Mouse (Mus musculus) cerebellum, adult 2 months (tissue): ENCODE measurements around the gene Asgr2. TPM values are rescaled to one million over a fixed set of nuclear protein-coding genes. Genes with fewer than 3 reads are reported as not detected.
A peak's percentile ranks its signal among the peaks of the same experiment; 100 is the strongest.

Experiments
- DNase-seq, 2 experiments: peaks; one replicate each; pipeline ENCODE4 v3.0.0; 2021
- H3K27ac ChIP-seq: fragments of 200-500 bp; 2 replicates; pipeline ENCODE4 v1.5.1; 2012; ENCODE audit warnings: low read length, control low read depth, inconsistent platforms; ENCODE audit not compliant: insufficient read depth
- H3K27me3 ChIP-seq: fragments of 200-500 bp; 2 replicates; pipeline ENCODE4 v1.6.1; 2012; ENCODE audit warnings: inconsistent platforms, mild to moderate bottlenecking, low read length, moderate library complexity; ENCODE audit not compliant: control insufficient read depth, insufficient read depth
- H3K4me1 ChIP-seq: fragments of 200-500 bp; 2 replicates; pipeline ENCODE4 v1.6.1; 2011; ENCODE audit warnings: low read length; ENCODE audit not compliant: control insufficient read depth, insufficient read depth
- H3K4me3 ChIP-seq: fragments of 200-500 bp; replicated peaks from 2 replicates; pipeline ENCODE3; 2011; ENCODE audit warnings: mild to moderate bottlenecking, low read depth, low read length, control low read depth; ENCODE audit not compliant: insufficient read depth
- CTCF ChIP-seq: fragments of 200-500 bp; IDR thresholded peaks from 2 replicates; pipeline ENCODE4 v1.5.1; 2011; ENCODE audit warnings: low read depth, mild to moderate bottlenecking, control low read depth, low read length, moderate library complexity, borderline replicate concordance; ENCODE audit not compliant: insufficient read depth
- POLR2A ChIP-seq: fragments of 200-500 bp; IDR thresholded peaks from 2 replicates; pipeline ENCODE4 v1.6.1; 2011; ENCODE audit warnings: low read length, control low read depth, borderline replicate concordance; ENCODE audit not compliant: insufficient read depth
- WGBS: fragments of 180-500 bp; shearing (Covaris S2); methylation state at CpG from one replicate; pipeline ENCODE4 v1.1.7; 2018; 5-methylcytosine and 5-hydroxymethylcytosine counted together
- polyA plus RNA-seq: library from polyadenylated mRNA; depleted of rRNA; stranded (reverse); fragments of >200 nt; gene quantifications from 2 replicates; pipeline ENCODE4 v1.2.3, GENCODE M21; 2012

Asgr2 gene
- polyA plus RNA-seq, 1 experiment = 0.11 TPM

GRCm38 (mm10) chr11:70074379-70075071 lies 17.9 kb upstream of the Asgr2 start:
- peak; percentile 63 to 79 for DNase-seq
- Histone ChIP-seq H3K4me1 (no peaks in the 10 kb centered on the region), H3K27ac (no peak overlapping the region), H3K27me3 (no peaks in the 10 kb centered on the region), H3K4me3 (no peak overlapping the region)
- WGBS = 31% methylated on average over 17 of the region's 17 CpGs
- TF ChIP-seq POLR2A (no peak), CTCF (peak; percentile 91)

DNA sequence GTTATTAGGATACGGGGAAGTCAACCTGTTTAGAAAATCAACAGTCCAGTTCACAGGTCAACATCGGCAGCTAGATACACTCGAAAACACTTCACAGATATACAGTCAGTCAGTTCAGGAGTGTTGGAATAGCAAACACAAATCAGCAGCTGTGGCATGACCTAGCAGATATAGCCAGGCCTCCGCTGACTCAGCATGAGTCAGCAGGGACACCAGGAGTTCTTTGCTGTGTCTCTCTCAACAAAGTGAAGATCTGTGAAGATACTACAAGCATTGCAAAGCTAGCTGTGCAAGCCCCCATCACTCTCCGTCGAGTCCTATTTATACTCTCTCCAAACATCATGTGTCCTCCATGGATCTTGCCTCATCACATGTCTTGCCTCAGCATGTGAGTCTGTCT lies 16.9 kb upstream of the Asgr2 start:
- WGBS = 93% methylated on average over 6 of the region's 6 CpGs
- TF ChIP-seq POLR2A = no peak
- TF ChIP-seq CTCF = no peak
- no peak for DNase-seq
- no peaks in the 10 kb centered on the region for H3K27me3 ChIP-seq
- H3K4me3 ChIP-seq = no peak overlapping the region
- H3K4me1 ChIP-seq = no peaks in the 10 kb centered on the region
- no peak overlapping the region for H3K27ac ChIP-seq

- H3K4me1 ChIP-seq = no peaks in the 10 kb centered on the region
- H3K27me3 ChIP-seq = no peaks in the 10 kb centered on the region
- no peak overlapping the region for H3K27ac ChIP-seq
- 31% methylated on average over 3 of the region's 3 CpGs for WGBS
- DNase-seq = no peak
- H3K4me3 ChIP-seq = no peak overlapping the region
- TF ChIP-seq POLR2A (no peak), CTCF (no peak)
These were observed 15.0 kb upstream of the Asgr2 start for GRCm38 (mm10) chr11:70077441-70077840.

DNA sequence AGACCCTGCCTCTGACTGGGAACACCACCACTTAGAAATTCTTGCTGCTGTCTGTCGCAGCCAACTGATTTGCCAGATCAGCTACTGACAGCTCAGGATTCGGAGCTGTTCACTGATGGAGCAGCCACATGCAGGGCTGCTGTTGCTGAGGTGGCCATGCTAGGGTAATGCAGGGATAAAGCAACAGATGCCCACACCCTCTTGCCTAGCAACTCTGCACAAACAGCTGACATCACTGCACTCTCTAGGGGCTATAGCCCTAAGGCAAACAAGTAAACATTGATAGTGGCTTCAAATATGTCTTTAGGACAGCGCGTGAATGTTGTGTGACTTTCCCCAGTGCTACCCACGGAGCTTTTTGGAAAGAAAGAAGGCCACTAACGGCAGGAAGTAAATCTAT lies 13.3 kb upstream of the Asgr2 start:
- Histone ChIP-seq H3K27ac (no peak overlapping the region), H3K4me1 (no peaks in the 10 kb centered on the region), H3K4me3 (no peak overlapping the region), H3K27me3 (no peaks in the 10 kb centered on the region)
- no peak for TF ChIP-seq POLR2A
- TF ChIP-seq CTCF = no peak
- WGBS = 65% methylated on average over 6 of the region's 6 CpGs
- no peak for DNase-seq

- 21% methylated on average over 7 of the region's 7 CpGs for WGBS
These were observed 12.5 kb upstream of the Asgr2 start for GRCm38 (mm10) chr11:70079928-70080327.

DNA sequence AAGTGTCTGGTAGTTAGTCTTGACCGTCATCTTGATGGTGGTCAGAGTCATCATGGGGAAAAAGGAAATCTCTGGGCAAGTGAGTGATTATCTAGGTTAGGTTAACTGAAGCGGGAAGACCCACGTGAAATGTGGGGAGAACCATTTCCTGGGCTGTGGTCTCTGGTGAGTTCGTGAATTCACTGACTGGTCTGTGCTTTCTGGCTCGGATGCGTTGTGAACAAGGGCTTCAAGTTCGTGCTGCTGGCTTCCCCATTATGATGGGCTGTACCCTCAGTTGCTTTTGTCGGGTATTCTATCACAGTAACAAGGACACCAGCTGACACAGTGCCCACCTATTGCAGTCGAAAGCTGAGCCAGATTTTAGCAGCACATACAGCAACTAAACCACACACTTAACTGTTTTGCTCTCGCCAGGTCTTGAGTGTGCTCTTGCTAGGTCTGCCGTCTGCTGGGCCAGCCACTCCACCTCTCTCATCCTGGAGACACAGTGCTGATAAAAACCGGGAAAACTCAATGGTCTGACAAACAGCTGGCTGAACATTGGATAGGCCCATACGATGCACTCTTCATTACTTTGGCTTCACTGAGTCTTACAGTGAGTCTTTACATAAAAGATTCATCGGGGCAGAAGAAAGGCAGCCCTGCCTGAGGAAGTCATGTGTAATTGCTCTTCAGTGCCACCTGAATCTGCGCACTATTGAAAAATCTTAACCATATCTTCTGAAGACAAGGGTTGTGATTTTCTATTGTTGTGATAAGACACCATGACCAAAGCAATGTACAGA lies 11.4 kb upstream of the Asgr2 start:
- H3K4me1 ChIP-seq = no peaks in the 10 kb centered on the region
- no peak overlapping the region for H3K4me3 ChIP-seq
- TF ChIP-seq CTCF (no peak), POLR2A (no peak)
- DNase-seq = no peak
- 71% methylated on average over 15 of the region's 15 CpGs for WGBS
- no peaks in the 10 kb centered on the region for H3K27me3 ChIP-seq
- H3K27ac ChIP-seq = no peak overlapping the region

More at GRCm38 (mm10) chr11:70079928-70080327, 12.5 kb upstream of the Asgr2 start:
- TF ChIP-seq CTCF (no peak), POLR2A (no peak)
- Histone ChIP-seq H3K27ac (no peak overlapping the region), H3K27me3 (no peaks in the 10 kb centered on the region), H3K4me1 (no peaks in the 10 kb centered on the region), H3K4me3 (no peak overlapping the region)
- no peak for DNase-seq

- Histone ChIP-seq H3K27me3 (no peaks in the 10 kb centered on the region), H3K4me1 (no peaks in the 10 kb centered on the region), H3K4me3 (no peak overlapping the region), H3K27ac (no peak overlapping the region)
- TF ChIP-seq CTCF = no peak
- TF ChIP-seq POLR2A = no peak
- WGBS = 79% methylated on average over 8 of the region's 8 CpGs
- no peak for DNase-seq
These were observed 7.9 kb upstream of the Asgr2 start for GRCm38 (mm10) chr11:70084563-70084962.

DNA sequence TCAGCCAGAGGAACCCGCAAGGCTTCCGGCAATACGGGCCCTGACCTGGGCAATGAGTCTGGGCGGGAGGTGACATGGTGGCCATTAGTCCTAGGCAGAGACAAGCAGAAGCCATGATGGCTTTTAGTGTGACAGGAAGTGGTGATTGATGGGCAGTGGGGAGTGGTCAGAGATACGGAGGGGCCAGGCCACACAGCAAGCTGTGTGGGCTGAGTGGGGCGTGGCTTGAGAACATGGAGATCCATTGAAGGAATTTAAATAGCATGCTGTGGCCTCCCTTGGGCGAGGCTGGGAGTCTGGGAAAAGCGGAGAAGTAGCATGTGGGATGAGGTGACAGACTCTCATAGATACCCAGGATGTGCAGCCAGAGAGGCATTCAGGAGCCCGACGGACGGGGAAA lies 5.0 kb downstream of the Asgr2 start:
- 70% methylated on average over 11 of the region's 11 CpGs for WGBS
- TF ChIP-seq CTCF = no peak
- no peak for TF ChIP-seq POLR2A
- DNase-seq = no peak
- Histone ChIP-seq H3K27ac (no peak overlapping the region), H3K4me3 (no peak overlapping the region), H3K27me3 (no peaks in the 10 kb centered on the region), H3K4me1 (no peaks in the 10 kb centered on the region)
